Mouse (Mus musculus) gonadal fat pad, adult 2 months (tissue): ENCODE results near the gene Dbp. TPM values are rescaled to one million over a fixed set of nuclear protein-coding genes. Genes with fewer than 3 reads are reported as not detected.
"Not testable (repeated sequence)": the region's sequence is repeated elsewhere in the genome, so short reads cannot be mapped to it uniquely, and the experiment has no call there.

Source experiments
- DNase-seq: peaks from one replicate; pipeline ENCODE4 v3.0.0-alpha.2; 2012; ENCODE audit warnings: low read depth
- polyA plus RNA-seq: library from polyadenylated mRNA; depleted of rRNA; stranded (reverse); fragments of >200 nt; gene quantifications from 2 replicates; pipeline ENCODE4 v1.2.3, GENCODE M21; 2012; rRNA removed

The Dbp gene
- 31.0 and 50.0 TPM in 2 replicates for polyA plus RNA-seq

DNA sequence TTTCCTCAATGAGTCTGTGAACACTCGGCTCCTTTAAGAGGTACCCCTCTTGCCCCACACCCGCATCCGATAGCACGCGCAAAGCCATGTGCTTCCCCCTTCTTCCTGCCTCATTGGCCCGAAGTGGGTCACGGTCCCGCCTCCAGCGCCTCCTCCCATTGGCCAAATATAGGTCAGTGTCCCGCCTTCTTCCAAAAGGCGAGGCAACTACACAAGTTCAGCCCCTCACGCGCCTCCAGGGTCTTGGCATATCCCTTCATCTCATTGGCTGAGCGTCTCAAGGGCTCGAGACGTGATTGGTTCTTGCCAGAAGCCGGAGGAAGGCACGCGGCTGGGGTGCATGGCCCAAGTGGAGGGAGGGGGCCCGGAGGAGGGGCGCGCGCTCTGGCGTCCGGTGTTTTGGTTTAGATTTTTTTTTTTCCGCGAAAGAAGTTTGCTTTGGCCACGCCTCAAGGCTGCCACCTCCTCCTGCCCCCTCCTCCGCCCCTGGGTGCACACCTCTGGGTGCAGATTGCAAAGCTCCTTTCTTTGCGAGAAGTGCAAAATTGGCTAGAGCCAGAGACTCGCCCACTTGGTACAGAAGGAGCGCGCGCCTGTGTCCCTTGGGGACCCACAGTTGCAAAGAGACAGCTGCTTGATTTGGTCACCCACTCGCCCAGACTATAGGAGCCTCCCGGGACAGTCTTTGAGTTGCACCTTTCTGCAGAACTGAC, at the start of gene Dbp:
Dbp (plus strand) TSS at position 359 of the 713 bp plus-strand sequence.
- peak; percentile 93 for DNase-seq

GRCm38 (mm10) chr7:45660746-45661478, 44.0 kb upstream of the Dbp start:
- DNase-seq = no peak

DNA sequence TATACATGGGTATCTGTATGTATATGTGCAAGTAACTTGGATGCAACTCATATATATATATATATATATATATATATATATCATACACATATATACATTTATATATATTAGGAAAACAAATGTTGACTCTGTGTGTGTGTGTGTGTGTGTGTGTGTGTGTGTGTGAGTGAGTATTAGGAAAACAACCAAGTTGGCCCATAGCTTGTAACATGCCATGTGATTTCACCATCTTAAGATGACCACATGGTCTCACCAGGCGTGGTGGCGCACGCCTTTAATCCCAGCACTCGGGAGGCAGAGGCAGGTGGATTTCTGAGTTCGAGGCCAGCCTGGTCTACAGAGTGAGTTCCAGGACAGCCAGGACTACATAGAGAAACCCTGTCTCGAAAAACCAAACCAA, 43.2 kb upstream of the Dbp start:
- not testable (repeated sequence) for DNase-seq

- DNase-seq = no peak
These were observed 39.4 kb upstream of the Dbp start for GRCm38 (mm10) chr7:45665303-45666138.

DNA sequence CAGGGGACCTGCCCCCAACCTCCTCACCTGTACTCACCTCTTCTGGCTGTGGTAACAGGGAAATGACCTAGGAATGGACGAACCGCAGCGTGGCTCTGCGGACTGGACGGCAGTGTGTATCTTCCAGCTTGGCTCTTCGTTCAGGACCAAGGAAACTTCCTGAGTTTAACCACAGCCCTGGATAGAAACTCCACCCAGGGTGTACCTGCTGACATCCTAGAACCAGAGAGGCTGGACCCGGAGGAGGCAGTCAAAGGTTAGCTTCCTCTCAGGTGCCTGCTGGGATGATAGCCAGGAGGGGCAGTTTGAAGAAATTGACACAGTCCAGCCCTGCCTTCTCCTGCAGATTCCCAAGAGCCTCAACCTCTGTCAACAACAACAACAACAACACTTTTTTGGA, 38.7 kb upstream of the Dbp start, which contains the start of gene Fut2:
Fut2 (minus strand) TSS at position 234 of the 400 bp plus-strand sequence.
- no peak for DNase-seq

DNA sequence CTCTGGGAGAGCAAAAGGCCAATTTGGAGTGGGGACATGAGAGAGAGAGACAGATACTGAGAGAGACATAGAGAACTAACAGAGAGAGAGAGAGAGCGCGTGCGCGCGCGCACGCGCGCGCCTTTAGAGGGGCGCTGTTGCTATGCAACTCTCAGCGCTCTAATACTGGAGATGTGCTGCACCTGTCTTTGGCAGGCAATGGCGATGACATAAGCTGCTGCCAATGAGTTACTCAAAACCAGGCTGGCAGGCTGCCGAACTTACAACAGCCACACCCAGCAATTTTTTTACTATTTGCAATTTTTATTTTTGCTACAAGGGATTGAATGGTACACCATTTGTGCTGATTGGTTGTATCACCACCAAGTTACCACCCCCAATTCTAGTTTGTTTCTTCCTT, 37.1 kb upstream of the Dbp start:
- DNase-seq = no peak

GRCm38 (mm10) chr7:45668921-45669320, 36.0 kb upstream of the Dbp start:
- DNase-seq = no peak

GRCm38 (mm10) chr7:45677627-45678295, 27.1 kb upstream of the Dbp start:
- DNase-seq = no peak

DNA sequence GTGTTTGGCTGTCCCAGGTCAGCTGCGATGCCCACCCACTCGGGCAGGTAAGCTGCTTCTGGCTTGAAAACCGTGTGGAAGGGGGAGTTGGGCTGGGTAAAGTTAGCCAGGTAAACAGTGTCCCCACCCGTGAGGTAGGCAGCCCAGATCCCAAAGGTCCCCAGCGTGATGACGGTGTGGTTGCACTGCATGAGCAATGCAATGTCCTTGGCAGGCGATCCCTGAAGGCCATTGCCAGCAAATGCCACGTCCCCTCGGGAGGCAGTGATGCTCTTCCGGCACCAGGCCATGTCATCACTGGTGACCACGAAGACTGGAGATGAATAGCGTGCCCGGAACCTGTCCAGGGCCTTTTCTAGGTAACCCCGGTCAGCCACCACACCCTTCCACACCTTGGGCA, 26.4 kb upstream of the Dbp start:
- no peak for DNase-seq

DNA sequence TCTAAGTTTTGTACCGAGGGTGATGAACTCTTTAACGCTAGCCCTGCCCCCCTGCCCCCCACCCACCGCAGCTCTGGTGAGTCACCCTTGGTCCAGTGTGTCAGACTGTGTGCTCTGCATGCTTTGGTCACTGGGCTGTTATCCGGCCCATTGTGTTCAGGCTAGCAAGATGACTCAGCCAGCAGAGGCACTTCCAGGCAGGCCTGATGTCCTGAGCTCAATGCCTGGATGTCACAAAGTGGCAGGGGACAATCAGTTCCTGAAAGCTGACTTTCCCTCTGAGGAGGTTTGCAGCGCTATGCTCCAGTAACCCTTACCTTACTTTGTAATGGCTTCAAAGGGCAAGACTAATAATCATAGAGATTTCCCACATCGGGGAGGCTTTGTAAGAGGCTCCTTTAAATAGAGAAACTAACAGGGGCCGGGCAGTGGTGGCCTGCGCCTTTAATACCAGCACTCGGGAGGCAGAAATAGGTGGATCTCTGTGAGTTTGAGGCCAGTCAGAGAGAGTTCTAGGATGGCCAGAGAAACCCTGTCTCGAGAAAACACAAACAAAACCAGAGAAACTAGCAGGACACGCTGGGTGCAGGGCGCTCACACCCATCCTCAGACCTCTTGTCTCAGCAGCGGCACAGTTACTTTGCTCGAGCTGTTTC, 24.8 kb upstream of the Dbp start:
- no peak for DNase-seq

DNA sequence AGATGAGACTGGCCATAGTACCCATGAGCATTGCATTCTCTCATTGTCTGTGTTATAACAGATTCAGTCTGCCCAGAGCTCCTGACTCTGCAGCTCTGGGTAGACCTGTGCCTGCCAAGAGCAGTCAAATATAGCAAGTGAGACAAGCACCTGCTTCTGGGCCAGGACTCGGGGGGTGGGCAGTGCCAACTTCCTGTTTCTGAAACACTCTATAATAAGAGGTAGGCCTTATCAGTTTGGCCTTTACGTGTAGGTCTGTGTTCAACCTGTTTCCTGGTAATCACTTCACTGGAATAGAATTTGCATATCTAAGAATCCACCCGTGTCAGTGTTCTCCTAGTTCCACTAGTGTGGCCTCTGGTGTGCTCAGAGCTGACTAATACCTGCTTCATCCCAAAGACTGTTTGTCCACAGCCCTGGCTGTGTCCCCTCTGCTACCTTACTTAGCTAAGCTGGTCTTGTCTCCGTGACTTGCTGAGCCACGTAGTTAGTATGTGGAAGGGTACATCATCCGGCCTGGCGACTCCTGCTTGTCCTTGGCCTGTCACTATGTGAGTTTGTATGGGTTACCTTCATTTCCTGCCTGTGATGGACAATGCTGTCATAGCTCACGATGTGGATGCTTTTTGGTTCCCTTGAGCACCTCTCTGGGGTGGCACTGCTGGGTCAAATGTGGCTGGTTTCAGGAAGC, 23.7 kb upstream of the Dbp start:
- no peak for DNase-seq

DNA sequence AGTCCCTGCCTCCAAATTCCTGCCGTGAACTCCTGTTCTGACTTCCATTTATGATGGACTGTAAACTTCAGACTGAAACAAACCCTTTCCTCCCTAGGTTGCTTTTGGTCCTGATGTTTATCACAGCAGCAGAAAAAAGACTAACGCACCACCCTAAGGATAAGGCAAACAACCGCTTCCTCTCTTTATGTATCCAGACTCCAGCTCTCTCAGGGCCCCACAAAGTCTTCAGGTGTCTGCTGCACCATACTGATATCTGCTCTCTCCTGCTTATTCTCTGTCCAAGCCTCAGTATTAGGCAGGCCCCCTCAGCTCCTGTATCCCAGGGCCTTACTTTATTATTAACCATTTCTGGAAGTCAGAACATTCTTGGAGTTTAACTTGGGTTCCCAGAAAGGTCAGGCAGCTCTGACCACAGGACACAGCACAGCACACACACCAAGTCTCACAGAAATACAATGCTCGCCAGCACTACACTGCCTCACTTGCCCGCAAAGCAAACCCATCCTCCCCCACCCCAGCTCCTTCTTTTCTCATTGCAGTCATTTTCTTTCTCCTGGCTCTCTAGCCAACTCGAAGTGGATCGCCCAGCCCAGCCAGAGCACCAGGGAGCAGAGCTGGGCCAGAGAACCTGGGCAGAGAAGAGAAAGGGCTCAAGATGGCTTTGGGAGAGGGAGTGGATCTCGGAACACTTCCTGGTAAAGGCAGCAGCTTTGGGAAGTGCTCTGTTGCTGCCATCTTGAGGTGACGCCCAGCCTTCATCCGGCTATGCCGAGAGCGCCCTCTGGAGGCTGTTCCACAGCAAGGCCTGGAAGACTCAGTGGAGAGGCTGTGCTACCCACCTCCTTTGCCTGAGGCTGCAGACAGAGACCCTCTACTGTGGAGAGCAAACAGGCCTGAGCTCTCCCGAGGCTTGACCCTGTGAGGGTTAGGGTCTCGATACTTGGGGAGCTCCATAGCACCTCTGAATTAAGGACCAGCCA, 22.5 kb upstream of the Dbp start:
- no peak for DNase-seq

GRCm38 (mm10) chr7:45683396-45684050, 21.4 kb upstream of the Dbp start, which contains the start of gene Ntn5:
TSS of gene Ntn5 (plus strand) at chr7:45684022.
- DNase-seq = no peak

DNA sequence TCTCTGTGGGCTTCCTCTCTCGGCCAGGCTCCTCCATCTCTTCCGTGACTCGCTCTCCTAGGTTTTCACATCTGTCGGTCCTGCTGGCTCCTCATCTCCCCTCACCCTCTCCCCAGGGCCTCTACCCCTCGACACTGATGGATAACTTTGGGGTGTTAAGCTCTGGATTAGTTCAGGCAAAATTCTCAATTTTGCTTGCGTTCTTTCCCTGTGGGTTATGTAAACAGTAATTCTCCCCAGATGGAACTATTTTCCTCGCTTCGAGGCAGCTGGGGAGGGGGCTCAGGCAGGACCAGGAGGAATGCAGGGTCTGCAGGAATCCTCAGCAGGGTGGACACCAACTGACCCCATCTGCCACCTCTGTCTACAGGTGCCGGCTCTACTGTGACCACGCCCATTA, 19.1 kb upstream of the Dbp start:
- DNase-seq = no peak

DNA sequence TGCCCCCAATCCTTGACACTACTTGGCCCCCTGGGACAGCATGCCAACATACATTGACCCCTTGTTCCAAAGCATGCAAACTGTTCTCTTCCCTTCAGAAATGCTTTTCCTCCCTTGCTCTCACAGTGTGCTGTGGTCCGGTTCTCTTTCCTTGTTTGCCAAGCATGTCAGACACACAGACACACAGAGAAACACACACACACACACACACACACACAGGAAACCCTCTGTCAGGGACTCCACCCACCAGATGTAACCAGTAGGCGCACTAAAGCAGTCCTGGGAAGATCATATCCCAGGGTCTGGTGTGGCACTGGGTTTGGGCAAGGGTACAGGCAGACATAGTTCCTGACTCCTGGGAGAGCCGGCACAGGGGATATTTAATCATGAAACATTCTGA, 18.0 kb upstream of the Dbp start:
- DNase-seq = no peak

GRCm38 (mm10) chr7:45689099-45689498, 15.8 kb upstream of the Dbp start:
- no peak for DNase-seq

GRCm38 (mm10) chr7:45689800-45690199, 15.1 kb upstream of the Dbp start:
- DNase-seq = no peak

DNA sequence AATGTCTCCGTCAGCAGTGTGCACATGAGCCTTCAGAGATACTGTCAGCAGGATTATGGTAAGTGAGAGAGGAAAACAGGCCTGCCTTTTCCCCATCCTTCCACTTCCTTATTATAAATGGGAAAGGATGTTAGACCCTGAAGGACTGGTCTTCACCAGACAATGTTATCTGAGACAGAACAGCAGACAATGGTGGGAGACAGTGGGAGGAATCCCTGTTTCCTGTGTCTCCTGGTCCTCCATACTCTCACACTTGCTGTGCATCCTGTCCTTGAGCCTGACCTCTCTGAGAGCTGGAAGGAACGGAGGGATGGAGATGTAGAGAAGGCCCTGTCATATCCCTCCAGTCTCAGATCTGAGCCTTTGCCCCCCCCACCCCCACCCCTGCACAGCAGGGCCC, 12.5 kb upstream of the Dbp start:
- no peak for DNase-seq
